ENCODE assay signal across 25 mouse cellular contexts in the genomic region with DNA sequence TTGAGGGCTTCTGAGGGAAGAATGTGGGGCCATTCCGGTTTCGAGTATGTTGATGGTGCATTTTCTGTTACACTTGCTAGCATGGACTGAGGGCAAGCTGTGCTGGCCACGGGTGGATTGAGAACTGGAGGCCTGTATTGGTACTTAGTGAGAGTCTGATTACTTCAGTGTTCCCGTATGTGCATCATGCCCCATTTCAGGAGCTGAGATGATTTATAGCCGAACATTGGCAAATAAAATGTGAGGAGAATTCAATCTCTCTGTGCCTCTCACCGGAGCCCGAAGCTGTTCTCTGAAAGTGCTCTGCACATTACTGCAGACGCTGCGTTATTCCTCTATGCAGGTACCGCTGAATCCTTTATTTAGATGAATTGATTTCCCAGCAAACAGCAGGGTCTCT.
DNase-seq lines count a peak whose midpoint lies in the region; ATAC-seq lines count a peak whose summit lies in the region.
"Had no signal": no experiment of that assay in that cellular context is flagged by ENCODE, and none has a peak within 500 bp of the region (broad histone marks: within the 10 kb centered on the region; RNA-seq: fewer than 3 reads in every experiment).

No protein-coding gene starts in this region.

- H3K4me1 ChIP-seq in heart, embryonic 16.5 days (ENCODE audit: control insufficient read depth, insufficient read depth, low read length): peaks cover 4% of the 10 kb centered on the region; the same call in 1 of the 2 replicates
- H3K4me1 ChIP-seq in heart, embryonic 10.5 days: no peaks in the 10 kb centered on the region
- peaks cover 18% of the 10 kb centered on the region for H3K4me1 ChIP-seq in neural tube, embryonic 13.5 days (replicated peaks)
- H3K4me1 ChIP-seq: embryonic facial prominence, embryonic 15.5 days had no signal

- H3K27me3 ChIP-seq in heart, embryonic 16.5 days (ENCODE audit: control insufficient read depth, insufficient read depth, low read length): no peaks in the 10 kb centered on the region
- H3K27me3 ChIP-seq in heart, embryonic 10.5 days (ENCODE audit: insufficient read depth, poor library complexity, severe bottlenecking): no peaks in the 10 kb centered on the region
- no peaks in the 10 kb centered on the region for H3K27me3 ChIP-seq in neural tube, embryonic 13.5 days
- H3K27me3 ChIP-seq: CH12.LX; embryonic facial prominence, embryonic 15.5 days; limb, embryonic 12.5 days; Patski had no signal

- no peak overlapping the region for H3K4me3 ChIP-seq in heart, embryonic 16.5 days (ENCODE audit: low read length)
- H3K4me3 ChIP-seq in heart, embryonic 10.5 days: no peak overlapping the region
- H3K4me3 ChIP-seq in neural tube, embryonic 13.5 days: no peak overlapping the region
- H3K4me3 ChIP-seq: embryonic facial prominence, embryonic 15.5 days; limb, embryonic 12.5 days; midbrain, embryonic 10.5 days had no signal

- no peaks in the 10 kb centered on the region for H3K9me3 ChIP-seq in heart, embryonic 16.5 days (replicated peaks; ENCODE audit: control insufficient read depth, low read length)
- no peaks in the 10 kb centered on the region for H3K9me3 ChIP-seq in heart, embryonic 10.5 days
- H3K9me3 ChIP-seq in neural tube, embryonic 13.5 days: no peaks in the 10 kb centered on the region
- H3K9me3 ChIP-seq: embryonic facial prominence, embryonic 15.5 days; G1E; limb, embryonic 12.5 days; midbrain, embryonic 10.5 days had no signal

- peak overlapping the region; percentile 41; the same call in 1 of the 2 replicates for H3K27ac ChIP-seq in heart, embryonic 16.5 days (ENCODE audit: low read length)
- no peak overlapping the region for H3K27ac ChIP-seq in heart, embryonic 10.5 days
- H3K27ac ChIP-seq in neural tube, embryonic 13.5 days (replicated peaks): peak overlapping the region; percentile 23; the same call in 1 of the 2 replicates
- H3K27ac ChIP-seq: embryonic facial prominence, embryonic 15.5 days; limb, embryonic 12.5 days; midbrain, embryonic 10.5 days had no signal

- DNase-seq in gastrocnemius, postnatal 25 days: peak; percentile 25
- no peak for DNase-seq in gastrocnemius, adult 8-10 months (ENCODE audit: low spot score in 2 of 2)
- DNase-seq in heart, embryonic 10.5 days (ENCODE audit: low spot score): no peak
- DNase-seq in neural tube, embryonic 10.5 days (ENCODE audit: extremely low spot score, low spot score): no peak
- DNase-seq: adrenal gland, adult 2 months; B cell, adult 2 months; cerebellum, adult 11 months; cerebellum, adult 9-11 months; kidney, adult 18-20 months; kidney, postnatal 4 days; liver, postnatal 0 days; lung, postnatal 10 days; thymus, adult 18-20 months; thymus, postnatal 36 days had no signal

- no peaks in the 10 kb centered on the region for H3K36me3 ChIP-seq in heart, embryonic 16.5 days (ENCODE audit: control insufficient read depth, insufficient read depth)
- H3K36me3 ChIP-seq in heart, embryonic 10.5 days: no peaks in the 10 kb centered on the region
- no peaks in the 10 kb centered on the region for H3K36me3 ChIP-seq in neural tube, embryonic 13.5 days
- H3K36me3 ChIP-seq: embryonic facial prominence, embryonic 15.5 days; G1E; limb, embryonic 12.5 days; midbrain, embryonic 10.5 days had no signal

- H3K4me2 ChIP-seq in heart, embryonic 16.5 days (ENCODE audit: low read depth, low read length): peak overlapping the region; percentile 7
- H3K4me2 ChIP-seq in neural tube, embryonic 13.5 days: no peak overlapping the region
- H3K4me2 ChIP-seq: embryonic facial prominence, embryonic 15.5 days; limb, embryonic 12.5 days; liver, embryonic 11.5 days had no signal

- 84% methylated on average over 10 of the region's 10 CpGs for WGBS in heart, embryonic 16.5 days
- 89% methylated on average over 10 of the region's 10 CpGs for WGBS in heart, embryonic 10.5 days
- WGBS in neural tube, embryonic 13.5 days: 68% methylated on average over 10 of the region's 10 CpGs

- no peak for ATAC-seq in heart, embryonic 16.5 days (replicated peaks; ENCODE audit: extremely low read depth, insufficient read depth, low FRiP score)
- ATAC-seq in neural tube, embryonic 13.5 days (ENCODE audit: low read depth): no peak
- ATAC-seq in monocyte, adult 5-6 weeks (replicated peaks; ENCODE audit: insufficient number of reproducible peaks, low FRiP score, low TSS enrichment, poor library complexity, severe bottlenecking): no peak
- ATAC-seq: forebrain, embryonic 16.5 days; liver, postnatal 0 days; Patski had no signal

- H3K9ac ChIP-seq in heart, embryonic 16.5 days (ENCODE audit: low read length): no peak overlapping the region
- no peak overlapping the region for H3K9ac ChIP-seq in neural tube, embryonic 13.5 days
- H3K9ac ChIP-seq: embryonic facial prominence, embryonic 15.5 days; limb, embryonic 12.5 days; liver, postnatal 0 days had no signal
